Mouse (Mus musculus) induced T-regulatory cell, adult 2 months (primary cell): Measurements from ENCODE around the gene Kcnc2.
"Not testable (repeated sequence)": the region's sequence is repeated elsewhere in the genome, so short reads cannot be mapped to it uniquely, and the experiment has no call there.

Experiments
- DNase-seq: peaks from one replicate; pipeline ENCODE4 v3.0.0-alpha.2; 2012; ENCODE audit warnings: low read depth

Kcnc2 gene

DNA sequence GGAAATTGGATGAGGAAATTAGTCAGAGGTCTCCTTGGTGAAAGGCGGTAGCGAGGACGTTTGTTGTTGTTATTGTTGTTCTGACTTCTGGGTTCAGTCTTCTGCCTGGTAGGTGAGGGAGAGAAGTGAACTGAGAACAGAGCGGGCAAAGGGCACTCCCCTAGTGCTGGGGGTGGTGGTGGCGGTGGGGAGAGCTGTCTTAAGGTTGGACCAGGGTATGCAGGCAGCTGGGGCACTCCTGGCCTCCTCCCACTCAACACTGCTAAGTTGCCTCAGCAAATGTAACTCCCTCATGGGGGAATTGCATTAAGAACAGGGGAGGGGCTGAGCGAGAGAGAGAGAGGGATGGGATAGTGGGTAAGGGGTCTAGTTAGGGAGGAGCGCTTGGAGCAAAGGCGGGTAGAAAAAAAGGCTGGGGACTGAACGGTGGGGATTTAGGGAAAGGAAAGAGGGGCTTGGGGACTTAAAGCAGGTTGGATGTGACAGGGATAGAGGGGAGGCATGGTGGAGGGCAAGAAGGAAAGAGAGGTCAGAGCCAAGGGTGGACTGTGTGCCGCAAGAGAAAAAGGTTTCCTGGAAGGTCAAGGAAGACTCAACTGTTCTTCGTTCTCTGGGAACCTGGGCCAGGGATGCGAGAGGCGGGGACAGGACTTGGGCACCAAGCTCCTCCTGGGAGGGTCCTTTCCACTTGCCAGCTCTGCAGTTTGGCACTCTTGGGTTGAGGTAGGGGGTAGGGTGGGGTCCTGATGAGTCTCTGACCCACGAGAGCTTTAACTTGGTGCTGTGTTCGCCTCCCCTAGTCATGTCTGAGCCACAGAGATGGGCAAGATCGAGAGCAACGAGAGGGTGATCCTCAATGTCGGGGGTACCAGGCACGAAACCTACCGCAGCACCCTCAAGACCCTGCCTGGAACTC is at the start of gene Kcnc2:
Kcnc2 (plus strand) TSS at position 235 of the 916 bp plus-strand sequence.
- DNase-seq = no peak

DNA sequence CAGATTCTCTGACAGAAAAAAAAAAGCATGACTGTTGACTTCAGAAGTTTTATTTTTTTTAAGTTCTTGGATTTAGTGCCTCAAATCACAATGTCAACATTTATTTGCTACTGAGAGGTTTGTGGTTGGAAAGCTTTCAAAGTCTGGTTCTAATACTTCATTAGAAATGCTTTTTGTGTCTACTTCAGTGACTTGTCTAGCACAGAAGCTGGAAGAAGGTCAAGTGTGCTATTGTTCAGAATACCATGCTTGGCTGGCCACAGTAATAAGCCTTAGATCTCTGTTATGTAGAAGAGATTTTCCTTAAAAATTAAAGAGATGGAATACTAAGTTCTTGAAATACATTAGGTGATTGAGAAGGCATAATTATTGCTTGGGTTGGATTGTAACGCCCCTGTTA is 43.8 kb upstream of the Kcnc2 start:
- DNase-seq = no peak

DNA sequence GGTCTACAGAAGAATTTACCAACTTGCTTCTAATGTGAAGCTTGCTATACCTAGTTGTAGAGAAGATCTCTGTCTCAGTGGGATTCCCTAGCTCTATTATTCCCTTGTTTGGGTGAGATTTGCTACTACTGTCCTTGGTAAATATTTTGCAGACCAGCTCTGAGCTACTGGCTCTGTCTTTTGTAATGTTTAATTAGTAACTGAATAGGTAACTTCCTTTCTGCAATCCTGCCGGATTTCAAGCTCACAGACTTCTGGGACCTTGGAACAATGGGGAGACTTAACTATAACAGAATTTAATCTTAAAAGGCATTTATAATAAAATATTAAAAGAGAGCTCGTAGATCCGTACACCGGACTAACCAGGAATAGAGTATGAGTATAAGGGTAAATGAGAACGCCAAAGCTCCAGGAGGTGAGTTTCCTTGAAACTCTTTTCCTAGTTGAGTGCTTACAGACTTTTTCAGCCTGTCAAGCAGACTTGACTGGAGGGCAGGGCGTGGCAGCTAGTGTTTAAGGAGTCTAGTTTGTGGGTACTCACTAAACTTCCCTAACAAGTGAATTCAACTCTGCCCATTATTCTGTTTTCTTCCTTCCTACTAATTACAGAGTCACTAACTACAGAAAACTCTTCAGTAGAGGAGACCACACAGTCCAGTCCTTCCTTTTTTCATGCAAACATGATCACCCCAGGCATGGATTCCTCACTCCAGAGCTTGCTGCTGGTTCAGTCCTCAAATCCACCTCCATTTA is 41.7 kb upstream of the Kcnc2 start:
- DNase-seq = not testable (repeated sequence)

DNA sequence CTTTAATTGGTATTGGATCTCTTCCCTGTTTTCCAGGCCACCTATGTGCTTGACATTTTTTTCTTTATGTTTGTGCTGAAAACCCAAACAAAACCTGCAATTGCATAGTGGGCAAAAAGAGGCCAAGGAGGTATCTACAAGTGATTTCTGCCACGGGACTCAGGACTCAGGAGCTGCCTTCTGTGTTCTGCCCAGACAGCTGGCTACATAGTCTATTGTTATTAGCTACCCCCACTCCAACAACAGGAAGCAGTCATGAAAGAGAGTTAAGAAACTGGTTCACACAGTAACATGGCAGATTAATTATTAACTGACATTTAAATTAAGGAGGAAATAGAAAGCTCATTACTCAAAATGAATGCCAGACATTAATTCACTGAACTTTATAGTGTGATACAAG is 38.2 kb upstream of the Kcnc2 start:
- not testable (repeated sequence) for DNase-seq

DNA sequence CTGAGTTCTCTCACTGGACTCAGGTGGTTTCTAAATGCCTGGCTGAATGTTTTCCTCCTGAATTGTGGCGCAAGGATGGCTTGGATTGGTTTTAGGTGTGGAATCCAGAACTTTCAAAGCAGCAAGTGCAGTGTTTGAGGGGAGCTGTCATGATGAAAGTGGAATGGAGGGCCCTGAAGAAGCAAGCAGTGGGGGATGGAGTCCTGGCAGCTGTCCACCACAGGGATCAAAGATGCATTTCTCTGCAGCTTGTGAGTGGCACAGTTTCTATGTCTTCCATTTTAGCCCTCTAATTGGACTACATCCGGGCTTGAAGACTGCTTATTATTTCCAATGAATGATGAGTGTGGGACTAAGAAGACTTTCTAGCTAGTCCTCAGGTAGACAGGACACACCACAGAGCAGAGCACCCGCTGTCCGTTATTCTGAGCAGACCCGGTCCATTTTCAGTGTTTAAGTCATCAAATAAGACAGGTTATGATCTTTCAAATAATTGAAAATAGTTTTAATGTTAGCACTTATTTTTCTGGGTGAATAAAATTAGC is 35.5 kb upstream of the Kcnc2 start:
- DNase-seq = not testable (repeated sequence)

DNA sequence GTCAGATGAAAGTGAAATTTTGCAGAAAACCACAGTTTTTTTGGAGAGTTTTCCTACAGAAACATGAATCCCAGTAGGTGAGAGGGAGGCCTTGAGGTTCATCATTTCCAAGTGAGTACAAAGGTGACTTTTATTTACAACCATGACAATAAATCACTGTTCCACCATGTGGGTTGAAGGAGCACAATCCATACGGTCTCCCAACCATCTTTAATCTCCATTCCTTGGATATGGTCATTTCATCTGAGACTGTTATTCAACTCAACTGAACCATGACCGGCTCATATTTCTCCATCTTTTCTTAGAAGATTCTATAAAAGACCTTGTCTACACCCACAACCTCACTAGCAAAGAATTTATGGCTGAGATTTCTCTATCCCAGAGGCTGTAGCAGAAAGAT is 22.6 kb upstream of the Kcnc2 start:
- no peak for DNase-seq

DNA sequence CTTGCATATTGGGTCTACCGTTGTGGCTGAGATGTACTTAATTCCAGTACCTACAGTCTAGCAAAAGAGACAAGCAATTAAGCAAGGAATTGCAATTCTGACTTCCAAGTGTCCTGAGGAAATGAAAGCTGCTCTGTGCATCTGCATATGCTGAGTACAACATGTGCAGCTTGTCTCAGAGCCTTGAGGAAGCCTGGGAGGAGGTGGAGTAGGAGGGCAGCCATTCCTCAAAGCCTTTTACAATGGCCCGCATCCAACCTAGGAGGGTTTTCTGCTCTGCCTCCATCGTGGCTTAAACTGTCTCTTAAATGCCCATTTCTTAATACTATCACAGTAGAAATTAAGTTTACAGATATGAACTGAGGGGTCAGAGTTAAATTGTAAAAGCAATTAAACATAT is 7.5 kb upstream of the Kcnc2 start:
- DNase-seq = no peak

DNA sequence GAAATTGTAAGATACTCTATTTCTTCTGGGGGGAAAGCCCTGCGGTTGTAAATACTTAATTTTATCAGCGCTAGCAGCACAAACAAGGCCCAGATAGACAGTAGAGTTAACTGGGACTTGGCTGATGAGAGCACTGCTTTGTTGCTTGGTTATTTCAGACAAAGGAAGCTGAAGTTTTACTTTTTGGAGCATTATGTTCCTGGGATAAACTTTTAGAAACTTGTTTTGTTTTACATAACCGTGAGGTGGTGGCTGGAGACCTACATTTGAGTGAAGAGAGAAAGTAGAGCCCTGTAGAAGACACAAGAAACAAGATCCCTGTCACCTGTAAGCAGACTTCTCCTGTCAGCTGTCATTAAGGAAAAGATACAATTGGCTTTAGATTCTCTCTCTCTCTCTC is 1.4 kb upstream of the Kcnc2 start:
- no peak for DNase-seq

DNA sequence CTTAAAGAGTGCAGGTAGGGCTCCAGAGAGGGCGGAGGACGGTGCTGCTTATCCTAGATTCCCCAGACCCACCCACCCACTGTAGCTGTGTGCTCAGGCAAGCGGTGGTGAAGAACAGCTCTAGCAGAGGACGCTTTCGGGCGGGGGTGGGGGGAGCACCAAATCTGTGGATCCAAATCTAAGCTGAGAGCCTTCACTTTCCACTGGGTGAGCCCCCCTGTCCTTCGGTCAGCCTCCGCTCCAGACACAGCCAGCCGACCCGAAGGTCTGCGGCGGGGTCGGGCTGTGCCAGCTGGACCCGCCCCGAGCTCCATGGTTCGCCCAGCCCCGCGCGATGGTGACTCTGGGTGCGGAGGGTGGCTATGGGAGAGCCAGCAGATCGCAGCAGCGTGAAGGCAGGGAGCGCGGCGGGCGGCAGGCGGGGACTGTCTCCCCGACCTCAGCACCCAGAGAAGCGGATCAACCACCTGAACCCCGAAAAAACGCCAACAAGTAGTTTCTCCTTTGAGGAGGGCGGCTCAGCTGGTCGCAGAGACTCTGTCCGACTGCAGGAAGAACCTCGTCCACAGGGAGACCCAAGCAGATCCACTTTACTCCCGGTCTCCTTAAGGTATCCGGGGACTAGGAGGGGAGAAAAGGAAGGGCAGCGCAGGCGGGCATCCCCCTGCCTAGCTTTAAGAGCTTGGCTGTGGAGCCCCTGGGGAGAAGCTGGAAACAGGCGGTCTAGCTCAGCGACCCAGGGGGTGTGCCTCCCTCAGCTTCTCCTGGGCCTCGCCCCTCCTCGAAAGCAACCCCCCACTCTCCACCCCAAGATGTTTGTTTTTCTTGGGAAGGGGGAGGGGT is 761 bp upstream of the Kcnc2 start:
- no peak for DNase-seq

DNA sequence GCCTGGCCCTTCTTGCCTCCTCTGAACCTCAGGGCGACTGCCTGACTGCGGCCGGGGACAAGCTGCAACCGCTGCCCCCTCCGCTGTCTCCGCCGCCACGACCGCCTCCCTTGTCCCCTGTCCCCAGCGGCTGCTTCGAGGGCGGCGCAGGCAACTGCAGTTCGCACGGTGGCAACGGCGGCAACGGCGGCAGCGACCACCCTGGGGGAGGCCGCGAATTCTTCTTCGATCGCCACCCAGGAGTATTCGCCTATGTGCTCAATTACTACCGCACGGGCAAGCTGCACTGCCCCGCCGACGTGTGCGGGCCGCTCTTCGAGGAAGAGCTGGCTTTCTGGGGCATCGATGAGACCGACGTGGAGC is 863 bp downstream of the Kcnc2 start:
- no peak for DNase-seq

DNA sequence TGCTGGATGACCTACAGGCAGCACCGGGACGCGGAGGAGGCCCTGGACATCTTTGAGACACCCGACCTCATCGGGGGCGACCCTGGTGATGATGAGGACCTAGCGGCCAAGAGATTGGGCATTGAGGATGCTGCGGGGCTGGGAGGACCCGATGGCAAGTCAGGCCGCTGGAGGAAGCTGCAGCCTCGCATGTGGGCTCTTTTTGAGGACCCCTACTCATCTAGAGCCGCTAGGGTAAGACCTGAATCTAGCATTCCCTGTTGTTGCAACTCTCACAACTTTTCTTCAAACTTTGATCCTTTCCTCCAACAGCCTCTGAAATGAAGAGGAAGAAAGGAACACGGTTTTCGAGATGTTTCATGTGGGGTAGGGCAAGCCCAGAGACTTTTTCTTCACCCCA is 1.2 kb downstream of the Kcnc2 start:
- no peak for DNase-seq

DNA sequence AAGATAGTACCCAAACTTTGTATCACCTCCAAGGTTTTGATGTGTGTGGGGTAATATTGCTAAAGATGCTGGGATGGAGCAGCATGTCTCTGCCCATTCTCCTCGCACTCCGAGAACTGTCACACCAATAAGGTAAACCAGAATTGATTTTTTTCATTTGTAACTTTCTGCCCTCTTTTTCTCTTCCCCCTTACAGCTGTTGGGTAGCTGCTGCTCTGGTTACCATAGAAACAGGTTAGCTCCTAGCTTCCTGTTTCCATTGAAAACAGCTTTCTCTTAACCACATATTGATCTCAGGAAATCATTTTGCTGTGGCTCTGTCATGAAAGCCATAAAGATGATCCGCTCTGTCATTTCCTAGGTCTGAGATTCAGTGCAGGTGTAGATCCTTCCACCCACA is 7.1 kb downstream of the Kcnc2 start:
- no peak for DNase-seq

DNA sequence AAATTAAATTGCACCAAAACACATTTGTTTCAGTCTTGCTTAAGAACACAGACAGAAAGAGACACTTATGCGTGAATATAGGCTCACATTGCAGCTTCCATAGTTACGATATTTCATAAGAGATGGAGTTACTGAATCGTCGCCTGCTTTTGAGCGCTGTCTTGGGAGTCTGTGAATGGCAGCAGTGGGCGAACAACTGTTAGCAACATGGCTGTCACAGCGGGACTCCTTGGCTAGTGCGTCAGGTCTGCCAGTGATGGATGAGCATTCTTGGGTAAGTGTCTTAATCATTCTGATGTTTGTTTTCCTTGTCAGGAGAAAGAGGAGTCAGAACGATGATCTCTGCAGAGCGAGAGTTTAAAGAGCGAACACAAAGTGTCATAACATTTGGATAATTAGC is 44.2 kb downstream of the Kcnc2 start:
- DNase-seq = no peak

DNA sequence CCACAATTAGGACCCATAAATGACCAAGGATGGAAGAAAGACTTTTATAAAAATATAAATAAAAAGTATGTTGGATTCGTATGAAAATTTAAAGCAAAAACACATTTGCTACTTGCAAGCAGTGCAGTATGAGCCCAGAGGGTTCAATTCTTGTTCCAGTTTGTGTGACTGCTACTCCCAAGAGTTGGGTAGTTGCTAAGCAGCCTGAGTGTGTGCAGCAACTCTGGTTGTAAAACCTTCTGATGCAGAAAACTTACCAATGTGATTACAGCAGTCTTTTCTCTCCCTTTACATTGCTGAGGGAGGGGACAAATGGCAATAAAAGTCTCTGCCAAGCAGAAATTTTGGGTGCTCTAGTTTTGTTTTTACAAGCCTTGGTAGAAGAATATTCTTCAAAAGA is 46.9 kb downstream of the Kcnc2 start:
- no peak for DNase-seq

DNA sequence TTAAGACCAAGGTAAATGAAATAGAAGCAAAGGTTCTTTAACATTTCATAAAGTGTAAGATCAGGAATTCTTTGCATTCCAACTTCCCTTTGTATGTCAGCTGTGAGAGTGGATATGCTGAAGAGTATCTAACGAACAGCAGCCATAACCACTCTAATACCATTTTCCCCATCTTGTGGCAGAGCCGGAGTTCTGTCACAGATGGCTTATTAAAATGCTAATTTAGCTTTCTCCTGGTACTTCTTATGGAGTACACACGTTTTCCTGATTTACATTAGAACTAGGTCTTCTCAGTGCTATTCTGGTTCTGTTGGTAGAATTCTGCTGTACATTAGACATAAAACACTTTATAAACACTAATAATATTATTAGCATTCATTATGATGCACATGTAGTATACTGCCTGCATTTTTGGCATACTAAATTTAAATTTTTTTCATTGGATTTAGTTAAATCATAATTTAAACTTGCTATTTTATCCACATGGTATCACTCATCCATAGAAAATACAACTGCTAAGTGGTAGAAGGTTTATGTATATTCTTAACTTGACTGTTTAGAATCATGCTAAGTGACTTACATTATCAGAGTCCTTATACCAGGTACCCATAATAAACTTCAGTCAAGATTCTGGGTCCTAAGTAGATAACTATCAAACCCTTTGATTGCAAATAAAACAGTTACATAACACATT is 86.9 kb downstream of the Kcnc2 start:
- DNase-seq = no peak

DNA sequence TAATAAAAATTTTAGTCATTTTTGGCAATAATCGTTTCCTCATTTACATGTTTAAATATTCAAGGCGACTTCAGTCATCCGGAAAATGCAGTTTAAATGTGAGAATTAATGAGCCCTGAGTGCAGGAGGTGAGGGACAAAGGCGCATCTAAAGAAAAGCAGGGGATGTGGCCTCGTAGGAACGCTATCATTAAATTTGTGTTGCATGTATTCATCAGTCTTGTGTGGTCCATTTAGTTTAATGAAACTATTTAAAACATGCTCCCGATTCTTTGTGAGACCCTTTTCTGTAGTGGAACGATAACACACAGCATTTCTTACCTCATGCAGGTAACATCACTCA is 87.4 kb downstream of the Kcnc2 start:
- DNase-seq = no peak

DNA sequence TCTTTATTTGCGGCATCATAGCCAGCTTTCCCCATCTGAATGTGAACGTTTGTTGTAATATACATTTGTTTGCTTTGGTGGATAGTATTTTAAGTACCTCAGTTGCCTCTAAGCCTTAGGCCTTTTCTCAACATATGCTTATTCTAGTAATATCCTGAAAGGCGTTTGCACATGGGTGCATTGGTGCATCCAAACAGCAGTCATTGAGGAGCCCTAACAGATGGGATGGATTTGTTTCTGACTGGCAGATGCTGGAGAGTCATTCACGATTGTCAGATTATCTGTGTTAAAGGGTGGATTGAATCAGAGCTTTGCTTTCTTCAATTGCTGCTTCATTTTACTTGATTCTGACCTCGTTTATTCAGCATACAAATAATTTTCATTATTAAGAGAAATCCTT is 89.8 kb downstream of the Kcnc2 start:
- DNase-seq = no peak

DNA sequence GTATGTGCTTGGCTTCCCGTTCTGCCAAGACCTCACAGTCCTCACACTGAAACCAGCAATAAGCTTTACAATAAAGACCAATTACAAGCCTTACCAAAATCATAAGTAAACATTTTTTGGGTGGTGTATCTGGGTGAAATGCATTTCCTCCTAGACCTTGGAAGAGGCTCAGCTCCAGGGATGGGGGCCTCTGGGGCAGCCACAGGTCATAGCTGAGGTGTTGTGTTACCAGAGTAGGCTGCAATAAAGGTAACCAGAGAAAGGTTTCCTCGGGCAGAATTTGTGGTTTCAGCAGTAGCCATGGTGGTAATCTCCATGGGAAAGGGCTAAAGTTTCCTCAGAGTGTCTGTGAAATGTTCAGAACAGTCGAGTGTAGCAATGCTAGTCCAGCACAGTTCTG is 97.4 kb downstream of the Kcnc2 start:
- no peak for DNase-seq

DNA sequence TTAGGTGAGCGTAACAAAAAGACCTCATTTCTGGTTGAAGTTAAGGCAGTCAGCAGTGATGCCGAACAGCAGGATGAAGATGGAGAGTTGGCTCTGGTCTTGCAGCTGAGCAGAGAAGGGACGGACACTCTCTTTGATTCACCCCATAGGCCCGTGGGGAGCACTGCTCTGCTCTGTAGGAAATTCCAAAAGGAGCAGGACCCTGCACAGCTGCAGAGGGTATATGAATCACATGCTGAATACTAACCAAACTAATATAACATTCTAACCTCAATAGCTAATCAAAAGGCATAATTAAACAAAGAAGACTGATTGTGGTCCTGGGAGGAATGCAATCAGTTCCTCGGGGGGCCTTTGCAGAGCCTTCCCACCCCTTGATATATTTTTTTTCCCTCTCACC is 106.2 kb downstream of the Kcnc2 start:
- DNase-seq = no peak

DNA sequence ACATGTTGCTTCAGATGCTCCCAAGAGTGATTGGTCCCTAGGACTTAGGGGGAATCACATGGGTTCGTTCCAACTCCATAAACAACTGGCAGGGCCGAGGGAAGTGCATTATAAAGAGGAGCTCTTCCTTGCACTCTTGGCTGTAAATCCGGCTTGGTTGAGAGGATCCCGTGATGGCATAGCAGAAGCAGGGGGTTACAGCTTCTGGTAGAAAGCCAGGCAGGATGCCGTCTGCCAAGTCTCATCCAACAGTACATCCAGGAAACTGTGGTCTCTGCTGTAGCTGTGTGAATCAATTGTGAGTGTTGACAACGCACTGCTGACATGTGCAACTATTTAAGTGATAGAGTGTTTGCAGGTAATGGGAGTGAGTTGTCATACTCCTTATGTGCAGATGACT is 107.5 kb downstream of the Kcnc2 start:
- DNase-seq = no peak

DNA sequence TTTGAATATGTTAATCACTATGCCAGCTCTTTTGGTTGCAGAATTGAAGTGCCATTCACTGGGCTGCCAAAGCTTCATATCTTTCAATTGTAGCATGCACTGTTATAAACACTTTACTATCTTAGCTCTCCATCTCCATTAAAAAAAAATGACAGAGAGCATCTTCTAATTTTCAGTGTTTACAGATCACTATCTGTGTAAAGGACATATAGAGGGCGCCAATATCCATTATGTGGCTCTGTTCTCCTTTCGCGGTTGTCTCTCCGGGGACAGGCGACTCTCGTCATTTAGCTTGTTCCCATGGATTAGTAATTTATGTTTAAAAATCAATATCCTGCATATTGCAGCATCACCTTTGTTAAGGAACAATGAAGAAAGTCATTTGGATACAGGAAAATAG is 109.7 kb downstream of the Kcnc2 start:
- no peak for DNase-seq
